Mouse (Mus musculus): ENCODE measurements around the gene 2310061I04Rik. TPM values are rescaled to one million over a fixed set of nuclear protein-coding genes. Genes with fewer than 3 reads are reported as not detected.

The 2310061I04Rik gene
- polyA plus RNA-seq (2015; fragmentation: Nextera tagmentation; extraction: Ambion mirVana), result 16.2 and 16.7 TPM in 2 replicates

GRCm38 (mm10) chr17:35896781-35897643 is at the start of gene 2310061I04Rik:
TSS of gene 2310061I04Rik (minus strand) at chr17:35897431.

GRCm38 (mm10) chr17:35916297-35917142 is 19.3 kb upstream of the 2310061I04Rik start, which contains the start of the genes Mrps18b and Ppp1r10:
TSS of gene Mrps18b (minus strand) at chr17:35916389.
TSS of gene Ppp1r10 (plus strand) at chr17:35916434.

GRCm38 (mm10) chr17:35909919-35910369 is 12.7 kb upstream of the 2310061I04Rik start, which contains the start of gene Atat1:
TSS of gene Atat1 (minus strand) at chr17:35910075.

GRCm38 (mm10) chr17:35879245-35880057 is 17.8 kb downstream of the 2310061I04Rik start, which contains the start of gene Dhx16:
TSS of gene Dhx16 (plus strand) at chr17:35879819.

GRCm38 (mm10) chr17:35865481-35866280 is 31.6 kb downstream of the 2310061I04Rik start, which contains the start of gene Ppp1r18:
TSS of gene Ppp1r18 (plus strand) at chr17:35865593.

GRCm38 (mm10) chr17:35861198-35861857 is 35.9 kb downstream of the 2310061I04Rik start, which contains the start of gene Nrm:
TSS of gene Nrm (plus strand) at chr17:35861318.

MicroRNAs within 50 kb of the gene (microRNA counts, 519-probe panel; counts per million panel counts)
- microRNA mmu-miR-1894-3p, result 88.3 counts per million
- microRNA mmu-miR-1894-5p, result 88.3 counts per million

Other genes with a start within 250 kb of the 2310061I04Rik start
- 7.5 and 7.6 TPM in 2 replicates for gene Vars2, start 229.8 kb downstream of the 2310061I04Rik start, polyA plus RNA-seq (2015; fragmentation: Nextera tagmentation; extraction: Ambion mirVana)
- gene Gtf2h4, start 223.7 kb downstream of the 2310061I04Rik start, polyA plus RNA-seq (2015; fragmentation: Nextera tagmentation; extraction: Ambion mirVana), result 23.5 and 25.8 TPM in 2 replicates
- 13.8 and 18.6 TPM in 2 replicates for gene Ddr1, start 192.8 kb downstream of the 2310061I04Rik start, polyA plus RNA-seq (2015; fragmentation: Nextera tagmentation; extraction: Ambion mirVana)
- gene Ier3, start 75.7 kb downstream of the 2310061I04Rik start, polyA plus RNA-seq (2015; fragmentation: Nextera tagmentation; extraction: Ambion mirVana), result 32.9 and 36.5 TPM in 2 replicates
- gene Flot1, start 74.2 kb downstream of the 2310061I04Rik start, polyA plus RNA-seq (2015; fragmentation: Nextera tagmentation; extraction: Ambion mirVana), result 45.6 and 54.3 TPM in 2 replicates
- gene Tubb5, start 59.1 kb downstream of the 2310061I04Rik start, polyA plus RNA-seq (2015; fragmentation: Nextera tagmentation; extraction: Ambion mirVana), result 563 and 593 TPM in 2 replicates
- gene Mdc1, start 55.9 kb downstream of the 2310061I04Rik start, polyA plus RNA-seq (2015; fragmentation: Nextera tagmentation; extraction: Ambion mirVana), result 6.5 and 7.6 TPM in 2 replicates
- 38.0 and 41.2 TPM in 2 replicates for gene Nrm, start 36.1 kb downstream of the 2310061I04Rik start, polyA plus RNA-seq (2015; fragmentation: Nextera tagmentation; extraction: Ambion mirVana)
- 28.7 and 37.7 TPM in 2 replicates for gene Ppp1r18, start 31.8 kb downstream of the 2310061I04Rik start, polyA plus RNA-seq (2015; fragmentation: Nextera tagmentation; extraction: Ambion mirVana)
- gene Dhx16, start 17.6 kb downstream of the 2310061I04Rik start, polyA plus RNA-seq (2015; fragmentation: Nextera tagmentation; extraction: Ambion mirVana), result 33.5 and 34.1 TPM in 2 replicates
- gene Atat1, start 12.6 kb upstream of the 2310061I04Rik start, polyA plus RNA-seq (2015; fragmentation: Nextera tagmentation; extraction: Ambion mirVana), result 9.9 and 11.9 TPM in 2 replicates
- gene Mrps18b, start 19.0 kb upstream of the 2310061I04Rik start, polyA plus RNA-seq (2015; fragmentation: Nextera tagmentation; extraction: Ambion mirVana), result 71.9 and 77.8 TPM in 2 replicates
- gene Ppp1r10, start 19.0 kb upstream of the 2310061I04Rik start, polyA plus RNA-seq (2015; fragmentation: Nextera tagmentation; extraction: Ambion mirVana), result 17.4 and 18.4 TPM in 2 replicates
- gene Abcf1, start 72.3 kb upstream of the 2310061I04Rik start, polyA plus RNA-seq (2015; fragmentation: Nextera tagmentation; extraction: Ambion mirVana), result 75.9 and 76.2 TPM in 2 replicates
- gene Gnl1, start 82.4 kb upstream of the 2310061I04Rik start, polyA plus RNA-seq (2015; fragmentation: Nextera tagmentation; extraction: Ambion mirVana), result 18.4 and 21.0 TPM in 2 replicates
- gene Prr3, start 82.8 kb upstream of the 2310061I04Rik start, polyA plus RNA-seq (2015; fragmentation: Nextera tagmentation; extraction: Ambion mirVana), result 8.6 and 11.4 TPM in 2 replicates
- 9.8 and 11.7 TPM in 2 replicates for gene H2-T24, start 123.1 kb upstream of the 2310061I04Rik start, polyA plus RNA-seq (2015; fragmentation: Nextera tagmentation; extraction: Ambion mirVana)
- gene H2-T23, start 135.4 kb upstream of the 2310061I04Rik start, polyA plus RNA-seq (2015; fragmentation: Nextera tagmentation; extraction: Ambion mirVana), result 38.3 and 49.1 TPM in 2 replicates
- 10.0 and 15.3 TPM in 2 replicates for gene H2-T22, start 145.3 kb upstream of the 2310061I04Rik start, polyA plus RNA-seq (2015; fragmentation: Nextera tagmentation; extraction: Ambion mirVana)
- not detected in 2 replicates for gene Gm6034, start 145.5 kb upstream of the 2310061I04Rik start, polyA plus RNA-seq (2015; fragmentation: Nextera tagmentation; extraction: Ambion mirVana)
- gene Gm11127, start 160.9 kb upstream of the 2310061I04Rik start, polyA plus RNA-seq (2015; fragmentation: Nextera tagmentation; extraction: Ambion mirVana), result not detected in 2 replicates
- not detected in 2 replicates for gene Gm19684, start 224.2 kb upstream of the 2310061I04Rik start, polyA plus RNA-seq (2015; fragmentation: Nextera tagmentation; extraction: Ambion mirVana)
- gene Gm7030, start 232.0 kb upstream of the 2310061I04Rik start, polyA plus RNA-seq (2015; fragmentation: Nextera tagmentation; extraction: Ambion mirVana), result not detected in 2 replicates